Mouse (Mus musculus): ENCODE results near the gene Wdr86.

Gene Wdr86

DNA sequence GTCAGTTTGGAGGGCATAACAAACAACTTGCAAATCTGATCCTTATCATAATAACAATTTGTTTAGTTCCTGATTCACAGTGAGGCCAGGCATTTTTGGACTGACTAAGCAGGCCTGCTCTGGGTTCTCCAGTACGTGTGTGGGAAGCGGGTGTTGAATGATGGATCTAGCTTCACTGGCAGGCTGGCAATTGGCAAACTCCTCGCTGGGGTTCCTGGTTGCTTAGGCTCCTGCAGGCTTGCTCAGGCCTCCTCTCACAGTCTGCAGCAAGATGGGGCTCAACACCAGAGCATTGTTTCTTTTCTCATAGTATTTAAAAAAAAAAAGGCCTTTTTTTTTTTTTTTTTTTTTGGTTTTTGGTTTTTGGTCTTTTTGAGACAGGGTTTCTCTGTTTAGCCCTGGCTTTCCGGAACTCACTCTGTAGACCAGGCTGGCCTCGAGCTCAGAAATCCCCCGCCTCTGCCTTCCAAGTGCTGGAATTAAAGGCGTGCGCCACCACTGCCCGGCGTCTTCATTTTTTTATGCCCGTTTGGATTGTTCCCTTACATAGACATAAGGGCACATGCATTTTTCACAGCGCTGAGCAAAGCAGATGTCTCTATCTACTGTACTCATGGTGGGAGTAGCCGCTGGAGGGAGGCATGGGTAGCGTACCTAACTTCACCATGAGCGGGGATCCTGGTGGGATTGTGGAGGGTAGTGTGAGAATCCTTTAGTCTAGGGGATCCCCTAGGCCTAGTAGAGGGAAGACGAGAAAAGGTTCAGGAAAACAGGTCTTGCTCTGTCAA is 45.8 kb downstream of the Wdr86 start:
- peak; percentile 45 to 50 for DNase-seq (ENCODE audit: low spot score in 2 of 2)

DNA sequence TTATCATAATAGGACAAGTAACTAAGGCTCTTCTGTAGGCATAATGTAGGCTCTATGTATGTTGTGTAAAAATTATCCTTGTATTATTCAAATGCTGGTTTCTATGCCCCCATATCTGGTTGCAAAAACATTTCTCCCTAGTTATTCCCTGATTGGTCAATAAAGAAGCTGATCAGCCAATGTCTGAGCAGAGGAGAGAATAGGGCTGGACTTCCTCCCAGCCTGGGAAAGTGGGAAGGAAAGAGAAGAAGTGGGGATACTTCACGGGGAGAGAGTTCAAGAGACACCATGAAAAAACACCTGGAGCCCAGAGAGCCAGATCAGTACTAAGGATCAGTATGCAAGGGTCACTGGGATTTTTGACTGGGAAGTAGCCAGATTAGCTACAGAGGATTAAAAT is 49.1 kb downstream of the Wdr86 start:
- DNase-seq (ENCODE audit: low spot score in 2 of 2): no peak

DNA sequence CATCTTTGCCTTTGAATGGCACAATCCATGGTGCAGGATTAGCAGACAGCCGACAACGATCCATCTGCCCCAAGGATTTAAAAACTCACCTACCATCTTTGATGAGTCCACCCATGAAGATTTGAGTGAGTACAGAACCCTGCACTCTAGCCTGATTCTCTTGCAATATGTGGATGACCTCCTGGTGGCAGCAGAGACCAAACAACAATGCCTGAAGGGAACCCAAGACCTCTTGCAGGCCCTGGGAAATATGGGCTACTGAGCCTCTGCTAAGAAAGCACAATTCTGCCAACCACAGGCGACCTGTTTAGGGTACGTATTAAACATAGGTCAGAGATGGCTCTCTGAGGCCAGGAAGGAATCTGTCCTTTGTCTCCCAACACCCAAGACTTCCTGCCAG is 56.3 kb downstream of the Wdr86 start:
- peak; percentile 69 to 83 for DNase-seq (ENCODE audit: low spot score in 2 of 2)

All from spleen, postnatal 10 days (tissue).